14 mouse cellular contexts compared by ENCODE assay signal in the genomic region with DNA sequence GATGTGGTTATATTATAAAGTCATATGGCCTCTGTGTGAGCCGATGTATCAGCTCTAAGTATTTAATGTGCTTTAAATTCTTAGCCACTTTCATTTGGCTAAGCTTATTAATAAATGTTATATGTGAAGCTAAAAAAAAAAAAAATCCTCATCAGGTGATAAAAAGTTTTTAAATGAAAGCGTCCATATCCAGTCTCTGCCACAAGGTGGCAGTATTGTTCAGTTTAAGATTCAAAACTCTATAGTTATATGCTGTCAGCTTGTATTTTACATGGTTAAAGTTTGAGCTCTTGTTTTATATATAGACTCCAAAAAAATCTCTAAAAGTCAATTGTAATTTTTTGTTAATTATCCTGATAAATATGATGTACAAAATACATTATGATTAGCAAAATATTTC. TPM values are rescaled to one million over a fixed set of nuclear protein-coding genes. Genes with fewer than 3 reads are reported as not detected.
DNase-seq lines count a peak whose midpoint lies in the region; ATAC-seq and TF ChIP-seq lines count a peak whose summit lies in the region.
"Not testable (repeated sequence)": the region's sequence is repeated elsewhere in the genome, so short reads cannot be mapped to it uniquely, and the experiment has no call there.
"Had no signal": no experiment of that assay in that cellular context is flagged by ENCODE, and none has a peak within 500 bp of the region (broad histone marks: within the 10 kb centered on the region; RNA-seq: fewer than 3 reads in every experiment).

No protein-coding gene starts in this region.

- TF ChIP-seq CTCF in hindbrain, postnatal 0 days (IDR thresholded peaks at IDR 0.05; ENCODE audit: low read depth), result peak; percentile 44
- TF ChIP-seq CTCF in lung, embryonic 14.5 days (IDR thresholded peaks at IDR 0.05; ENCODE audit: low read depth), result peak; percentile 41

- H3K4me3 ChIP-seq in embryonic facial prominence, embryonic 14.5 days (ENCODE audit: low read depth, low read length); hindbrain, postnatal 0 days (ENCODE audit: low read length); lung, embryonic 14.5 days (ENCODE audit: low read depth, low read length): not testable (repeated sequence)

- not testable (repeated sequence) for H3K9me3 ChIP-seq in embryonic facial prominence, embryonic 14.5 days (ENCODE audit: control insufficient read depth, low read length); hindbrain, postnatal 0 days (ENCODE audit: low read length); lung, embryonic 14.5 days (ENCODE audit: low read depth, low read length)

- ATAC-seq in embryonic facial prominence, embryonic 14.5 days (ENCODE audit: low read depth); hindbrain, postnatal 0 days; lung, embryonic 14.5 days (ENCODE audit: insufficient read depth): not testable (repeated sequence)

- H3K9ac ChIP-seq in embryonic facial prominence, embryonic 14.5 days (ENCODE audit: low read depth, low read length); hindbrain, postnatal 0 days (replicated peaks; ENCODE audit: low read length); lung, embryonic 14.5 days: not testable (repeated sequence)

- not testable (repeated sequence) for H3K4me2 ChIP-seq in embryonic facial prominence, embryonic 14.5 days (ENCODE audit: low read depth, low read length); hindbrain, postnatal 0 days (ENCODE audit: low read depth, low read length); lung, embryonic 14.5 days

- H3K4me1 ChIP-seq in embryonic facial prominence, embryonic 14.5 days (ENCODE audit: control insufficient read depth, insufficient read depth, low read length); hindbrain, postnatal 0 days (ENCODE audit: insufficient read depth, low read length); lung, embryonic 14.5 days (ENCODE audit: insufficient read depth): not testable (repeated sequence)

- H3K27ac ChIP-seq in embryonic facial prominence, embryonic 14.5 days (replicated peaks; ENCODE audit: low read depth, low read length); hindbrain, postnatal 0 days; lung, embryonic 14.5 days (ENCODE audit: low read depth): not testable (repeated sequence)

- H3K27me3 ChIP-seq in embryonic facial prominence, embryonic 14.5 days (replicated peaks; ENCODE audit: control insufficient read depth, insufficient read depth, low read length); hindbrain, postnatal 0 days (ENCODE audit: insufficient read depth, low read length); lung, embryonic 14.5 days (ENCODE audit: insufficient read depth, low read length): not testable (repeated sequence)

- H3K36me3 ChIP-seq in embryonic facial prominence, embryonic 14.5 days (ENCODE audit: control insufficient read depth, insufficient read depth, low read length); hindbrain, postnatal 0 days (ENCODE audit: insufficient read depth, low read length); lung, embryonic 14.5 days (ENCODE audit: insufficient read depth): not testable (repeated sequence)

- 45% methylated on average over 2 of the region's 2 CpGs for WGBS in embryonic facial prominence, embryonic 14.5 days
- WGBS in hindbrain, postnatal 0 days, result 39% methylated on average over 2 of the region's 2 CpGs
- 45% methylated on average over 2 of the region's 2 CpGs for WGBS in lung, embryonic 14.5 days

- DNase-seq in MEL-GATA-1-ER (ENCODE audit: extremely low read depth, low read depth), result peak; percentile 53
- DNase-seq in c-Kit-positive CD71-positive TER-119-negative erythroid progenitor cells, embryonic 14.5 days (ENCODE audit: low read depth), result peak; percentile 15
- peak; percentile 52 for DNase-seq in embryonic facial prominence, embryonic 14.5 days (ENCODE audit: low spot score)
- DNase-seq in hindbrain, postnatal 0 days (ENCODE audit: low spot score), result peak; percentile 75
- DNase-seq in layer of hippocampus, adult 9-11 months, result peak; percentile 1
- DNase-seq in lung, embryonic 14.5 days, result peak; percentile 83
- DNase-seq in retina, postnatal 1 day, result peak; percentile 29

RNA-seq across cellular contexts. Expression of a gene that starts 16.4 kb away (rescaled TPM):
- polyA plus RNA-seq in embryonic facial prominence, embryonic 14.5 days (2014; fragmentation: Nextera tagmentation; extraction: Ambion mirVana), result not detected in 2 replicates
- not detected in 2 replicates for total RNA-seq in hindbrain, postnatal 0 days (2014; rRNA removed)
- polyA plus RNA-seq in hindbrain, postnatal 0 days (2015; fragmentation: Nextera tagmentation; extraction: Ambion mirVana), result not detected in 2 replicates
- not detected in 2 replicates for polyA plus RNA-seq in lung, embryonic 14.5 days (2014; fragmentation: Nextera tagmentation; extraction: Ambion mirVana)
- polyA plus RNA-seq: embryonic facial prominence, embryonic 15.5 days; frontal cortex, adult 2 months; hindbrain, embryonic 12.5 days; large intestine, adult 2 months; limb, embryonic 15.5 days; neural tube, embryonic 11.5 days; stomach, embryonic 16.5 days had no signal

Comparison
In these comparisons a context has a peak if more than half of its experiments do, and no peak if none do; other contexts are left out.
1. DNase-seq: peak in every context shown above with its lines; median percentile 83 in lung, embryonic 14.5 days; 75 in hindbrain, postnatal 0 days; 53 in MEL-GATA-1-ER; 52 in embryonic facial prominence, embryonic 14.5 days; 29 in retina, postnatal 1 day; 15 in c-Kit-positive CD71-positive TER-119-negative erythroid progenitor cells, embryonic 14.5 days; 1 in layer of hippocampus, adult 9-11 months.